Mouse (Mus musculus) mesoderm, embryonic 11.5 days (tissue): ENCODE measurements at regions not wholly inside any gene's neighbourhood (a gene's known extent, or its start where the extent isn't known, plus 50 kb on each side); places are given as distances from the start of the nearest gene placed in this dataset.

Experiments
- DNase-seq: peaks from one replicate; pipeline ENCODE4 v3.0.0-alpha.2; 2012; ENCODE audit warnings: low read depth, low spot score

- peak; percentile 7 for DNase-seq
These were observed 77.7 kb upstream of the Vmn2r25 start for GRCm38 (mm10) chr6:123930951-123931350.

GRCm38 (mm10) chr6:123937930-123938329 is 84.7 kb upstream of the Vmn2r25 start:
- no peak for DNase-seq

GRCm38 (mm10) chr6:123961321-123961720 is 63.0 kb upstream of the Vmn2r26 start:
- no peak for DNase-seq

- DNase-seq, result peak; percentile 6
These were observed 53.2 kb upstream of the Vmn2r26 start for GRCm38 (mm10) chr6:123971180-123971579.
